Mouse (Mus musculus): ENCODE measurements around the gene Dmkn. TPM values are rescaled to one million over a fixed set of nuclear protein-coding genes. Genes with fewer than 3 reads are reported as not detected.

Gene Dmkn
- not detected for polyA plus RNA-seq (2017; shearing (Covaris generic))

GRCm38 (mm10) chr7:30763456-30763855 lies at the start of gene Dmkn:
Gene Dmkn (plus strand): TSS chr7:30763756.

GRCm38 (mm10) chr7:30729396-30730063 lies 34.0 kb upstream of the Dmkn start, which contains the start of gene Tmem147:
Gene Tmem147 (minus strand): TSS chr7:30729540.

GRCm38 (mm10) chr7:30743617-30744016 lies 19.9 kb upstream of the Dmkn start, which contains the start of gene Gapdhs:
Gene Gapdhs (minus strand): TSS chr7:30743681.

GRCm38 (mm10) chr7:30751086-30751669 lies 12.4 kb upstream of the Dmkn start, which contains the start of gene Sbsn:
Gene Sbsn (plus strand): TSS chr7:30751471.

GRCm38 (mm10) chr7:30787377-30788022 lies 23.9 kb downstream of the Dmkn start, which contains the start of gene Krtdap:
Gene Krtdap (plus strand): TSS chr7:30787896.

GRCm38 (mm10) chr7:30823675-30824074 lies 60.1 kb downstream of the Dmkn start, which contains the start of gene Ffar2:
Gene Ffar2 (minus strand): TSS chr7:30823775.

Other genes starting within 250 kb of the Dmkn start
- 1.2 TPM for gene Arhgap33, start 228.7 kb upstream of the Dmkn start, polyA plus RNA-seq (2017; shearing (Covaris generic))
- 4.2 TPM for gene Hspb6, start 211.6 kb upstream of the Dmkn start, polyA plus RNA-seq (2017; shearing (Covaris generic))
- gene Proser3, start 211.5 kb upstream of the Dmkn start, polyA plus RNA-seq (2017; shearing (Covaris generic)) = 9.9 TPM
- gene Lin37, start 203.9 kb upstream of the Dmkn start, polyA plus RNA-seq (2017; shearing (Covaris generic)) = 89.4 TPM
- gene U2af1l4, start 200.5 kb upstream of the Dmkn start, polyA plus RNA-seq (2017; shearing (Covaris generic)) = 47.2 TPM
- 86.6 TPM for gene Gm49396, start 200.4 kb upstream of the Dmkn start, polyA plus RNA-seq (2017; shearing (Covaris generic))
- gene Psenen, start 200.1 kb upstream of the Dmkn start, polyA plus RNA-seq (2017; shearing (Covaris generic)) = 217 TPM
- gene Igflr1, start 198.3 kb upstream of the Dmkn start, polyA plus RNA-seq (2017; shearing (Covaris generic)) = 150 TPM
- 15.9 TPM for gene Kmt2b, start 175.0 kb upstream of the Dmkn start, polyA plus RNA-seq (2017; shearing (Covaris generic))
- gene Zbtb32, start 164.8 kb upstream of the Dmkn start, polyA plus RNA-seq (2017; shearing (Covaris generic)) = 11.7 TPM
- gene Upk1a, start 150.9 kb upstream of the Dmkn start, polyA plus RNA-seq (2017; shearing (Covaris generic)) = 0.83 TPM
- 581 TPM for gene Cox6b1, start 137.6 kb upstream of the Dmkn start, polyA plus RNA-seq (2017; shearing (Covaris generic))
- gene Etv2, start 127.9 kb upstream of the Dmkn start, polyA plus RNA-seq (2017; shearing (Covaris generic)) = not detected
- gene Rbm42, start 113.4 kb upstream of the Dmkn start, polyA plus RNA-seq (2017; shearing (Covaris generic)) = 204 TPM
- 37.3 TPM for gene Haus5, start 98.8 kb upstream of the Dmkn start, polyA plus RNA-seq (2017; shearing (Covaris generic))
- gene Pmis2, start 92.2 kb upstream of the Dmkn start, polyA plus RNA-seq (2017; shearing (Covaris generic)) = not detected
- gene 2200002J24Rik, start 64.8 kb upstream of the Dmkn start, polyA plus RNA-seq (2017; shearing (Covaris generic)) = not detected
- not detected for gene Atp4a, start 51.5 kb upstream of the Dmkn start, polyA plus RNA-seq (2017; shearing (Covaris generic))
- gene Tmem147, start 34.2 kb upstream of the Dmkn start, polyA plus RNA-seq (2017; shearing (Covaris generic)) = 116 TPM
- 0.36 TPM for gene Gapdhs, start 20.1 kb upstream of the Dmkn start, polyA plus RNA-seq (2017; shearing (Covaris generic))
- gene Sbsn, start 12.3 kb upstream of the Dmkn start, polyA plus RNA-seq (2017; shearing (Covaris generic)) = 1.1 TPM
- gene Krtdap, start 24.1 kb downstream of the Dmkn start, polyA plus RNA-seq (2017; shearing (Covaris generic)) = not detected
- gene Ffar2, start 60.0 kb downstream of the Dmkn start, polyA plus RNA-seq (2017; shearing (Covaris generic)) = 0.26 TPM
- not detected for gene Ffar3, start 92.4 kb downstream of the Dmkn start, polyA plus RNA-seq (2017; shearing (Covaris generic))
- 0.07 TPM for gene Ffar1, start 97.8 kb downstream of the Dmkn start, polyA plus RNA-seq (2017; shearing (Covaris generic))
- 4.2 TPM for gene Cd22, start 116.6 kb downstream of the Dmkn start, polyA plus RNA-seq (2017; shearing (Covaris generic))
- 0.12 TPM for gene Mag, start 151.1 kb downstream of the Dmkn start, polyA plus RNA-seq (2017; shearing (Covaris generic))
- not detected for gene Hamp2, start 160.9 kb downstream of the Dmkn start, polyA plus RNA-seq (2017; shearing (Covaris generic))
- not detected for gene Hamp, start 180.3 kb downstream of the Dmkn start, polyA plus RNA-seq (2017; shearing (Covaris generic))
- 11.1 TPM for gene Usf2, start 193.0 kb downstream of the Dmkn start, polyA plus RNA-seq (2017; shearing (Covaris generic))
- gene Lsr, start 209.7 kb downstream of the Dmkn start, polyA plus RNA-seq (2017; shearing (Covaris generic)) = 4.6 TPM
- 0.59 TPM for gene Fam187b, start 210.0 kb downstream of the Dmkn start, polyA plus RNA-seq (2017; shearing (Covaris generic))